Mouse (Mus musculus): ENCODE data around the gene Kcnj2.

Kcnj2 gene

DNA sequence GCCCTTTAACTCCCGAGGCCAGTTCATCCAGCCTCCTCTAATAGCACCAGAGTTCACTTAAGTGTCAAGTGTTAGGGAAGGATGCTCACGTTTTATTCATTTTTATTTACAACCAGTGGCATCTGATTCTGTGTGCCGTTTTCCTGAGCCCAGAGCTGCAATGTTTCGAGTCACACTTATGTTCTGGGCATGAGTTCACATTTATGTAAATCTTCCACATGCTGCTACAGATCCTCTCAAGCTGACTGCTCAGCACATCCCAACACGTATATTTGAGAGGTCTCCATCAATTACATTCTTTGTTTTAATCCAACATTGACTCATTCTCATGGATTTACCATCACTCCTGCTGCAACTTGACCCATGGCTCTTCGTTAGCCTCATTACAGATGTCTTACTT, 25.2 kb downstream of the Kcnj2 start:
- no peak for DNase-seq (ENCODE audit: low spot score in 2 of 2)

- no peak for DNase-seq (ENCODE audit: low spot score in 2 of 2)
Observed at GRCm38 (mm10) chr11:111092967-111093366, 27.0 kb downstream of the Kcnj2 start.

- no peak for DNase-seq (ENCODE audit: low spot score in 2 of 2)
Observed at GRCm38 (mm10) chr11:111096612-111097011, 30.6 kb downstream of the Kcnj2 start.

GRCm38 (mm10) chr11:111100131-111100530, 34.2 kb downstream of the Kcnj2 start:
- no peak for DNase-seq (ENCODE audit: low spot score in 2 of 2)

GRCm38 (mm10) chr11:111100651-111101050, 34.7 kb downstream of the Kcnj2 start:
- no peak for DNase-seq (ENCODE audit: low spot score in 2 of 2)

DNA sequence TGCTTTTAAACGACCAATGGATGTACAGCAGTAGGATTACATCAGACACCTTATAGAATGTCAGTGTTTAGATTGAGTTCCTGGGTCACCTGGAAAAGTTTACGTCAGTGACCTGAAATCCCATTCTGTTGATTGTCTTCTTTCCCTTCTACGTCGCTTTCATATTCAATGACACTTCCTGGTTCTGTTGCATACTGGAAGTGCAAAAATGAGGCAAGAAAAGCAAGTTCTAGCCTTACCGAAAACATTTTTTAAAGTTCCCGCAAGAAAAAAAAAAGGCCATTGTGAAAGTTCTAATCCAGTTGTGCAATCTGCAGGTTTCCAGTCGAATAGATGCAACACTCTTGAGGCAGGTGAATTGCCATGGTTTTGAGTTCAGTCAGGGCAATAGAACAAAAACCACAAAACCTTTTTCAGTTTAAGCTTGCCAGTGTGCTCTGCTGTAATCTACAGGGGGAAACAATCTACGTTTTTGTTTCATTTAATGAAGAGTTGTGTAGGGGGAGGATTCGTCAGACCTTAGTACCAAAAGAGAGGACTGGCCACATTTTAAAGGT, 35.7 kb downstream of the Kcnj2 start:
- DNase-seq (ENCODE audit: low spot score in 2 of 2): no peak

DNA sequence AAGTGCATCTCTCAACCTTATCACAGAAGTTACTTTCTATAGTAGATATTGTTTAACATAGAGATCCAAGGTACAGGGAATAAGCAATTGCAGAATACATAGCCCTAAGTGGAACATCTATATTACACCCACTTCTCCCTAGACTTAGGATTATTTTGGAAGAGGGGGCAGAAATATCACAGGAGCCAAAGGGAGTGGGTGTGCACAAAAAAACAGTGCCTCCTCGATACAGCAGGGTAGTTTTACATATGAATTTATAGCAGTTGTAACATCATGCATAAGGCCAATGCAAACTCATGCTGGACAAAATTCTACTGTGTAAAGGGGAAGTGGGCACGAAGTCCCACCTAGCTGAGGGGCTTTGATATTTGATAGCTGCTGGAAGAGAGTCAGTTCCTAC, 38.5 kb downstream of the Kcnj2 start:
- no peak for DNase-seq (ENCODE audit: low spot score in 2 of 2)

- DNase-seq (ENCODE audit: low spot score in 2 of 2): no peak
Observed at GRCm38 (mm10) chr11:111108130-111108529, 42.2 kb downstream of the Kcnj2 start.

DNA sequence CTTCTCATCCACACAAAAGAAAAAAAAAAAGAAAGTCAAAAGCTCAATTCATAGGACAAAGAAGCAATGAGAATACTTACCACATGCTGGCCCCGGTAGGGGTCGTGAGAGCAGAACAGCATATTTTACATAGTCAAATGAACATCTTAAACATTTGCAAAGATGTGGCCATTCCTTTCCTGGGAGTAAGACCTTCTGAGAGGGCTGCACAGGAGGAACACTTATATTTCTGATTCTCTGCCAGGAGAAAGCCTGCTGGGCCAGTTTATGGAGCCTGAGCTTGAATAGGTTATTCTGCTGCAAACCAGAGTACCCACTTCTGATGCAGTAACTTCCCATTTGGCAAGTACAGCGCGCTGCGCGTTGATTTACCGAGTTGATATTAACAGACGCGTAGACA, 55.5 kb downstream of the Kcnj2 start:
- DNase-seq (ENCODE audit: low spot score in 2 of 2): no peak

- DNase-seq (ENCODE audit: low spot score in 2 of 2): no peak
Observed at GRCm38 (mm10) chr11:111123324-111123723, 57.4 kb downstream of the Kcnj2 start.

DNA sequence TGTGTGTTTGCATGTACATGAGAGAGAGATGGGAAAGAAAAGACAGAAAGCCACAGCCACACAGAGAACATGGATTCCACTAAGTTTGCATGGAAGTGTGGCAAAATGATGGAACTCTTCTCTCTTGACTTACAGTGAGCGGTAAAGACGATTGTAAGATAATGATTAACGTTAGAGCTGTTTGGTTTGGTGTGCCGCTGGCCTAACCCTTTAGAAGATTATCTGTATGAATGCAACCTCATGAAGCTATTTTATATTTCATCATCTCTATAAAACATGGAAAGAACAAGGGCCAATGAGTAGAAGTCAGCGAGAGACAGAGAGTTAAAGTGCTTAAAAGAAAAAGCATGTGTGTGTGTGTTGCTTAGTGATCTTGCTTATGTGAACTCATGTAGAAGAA, 60.0 kb downstream of the Kcnj2 start:
- no peak for DNase-seq (ENCODE audit: low spot score in 2 of 2)

All from spleen, postnatal 14 days (tissue).